Mouse (Mus musculus) left cerebral cortex, adult 8-10 months (tissue): ENCODE measurements around the gene Cacna2d3. TPM values are rescaled to one million over a fixed set of nuclear protein-coding genes. Genes with fewer than 3 reads are reported as not detected.

Experiments used
- DNase-seq, 2 experiments: peaks; one replicate each; pipeline ENCODE4 v3.0.0; 2022; ENCODE audit warnings: low spot score in 2 of 2
- total RNA-seq, 4 experiments: library from RNA; stranded (reverse); gene quantifications; 2 replicates each; pipeline ENCODE4 v1.2.4; 2022

Gene Cacna2d3
- total RNA-seq, 4 experiments from 2014 or later = 108 to 116 (median 112) TPM

- no peak for DNase-seq
Observed at GRCm38 (mm10) chr14:29172207-29172606, 549.5 kb downstream of the Cacna2d3 start.

- DNase-seq = no peak
Observed at GRCm38 (mm10) chr14:29164653-29165030, 557.0 kb downstream of the Cacna2d3 start.

DNA sequence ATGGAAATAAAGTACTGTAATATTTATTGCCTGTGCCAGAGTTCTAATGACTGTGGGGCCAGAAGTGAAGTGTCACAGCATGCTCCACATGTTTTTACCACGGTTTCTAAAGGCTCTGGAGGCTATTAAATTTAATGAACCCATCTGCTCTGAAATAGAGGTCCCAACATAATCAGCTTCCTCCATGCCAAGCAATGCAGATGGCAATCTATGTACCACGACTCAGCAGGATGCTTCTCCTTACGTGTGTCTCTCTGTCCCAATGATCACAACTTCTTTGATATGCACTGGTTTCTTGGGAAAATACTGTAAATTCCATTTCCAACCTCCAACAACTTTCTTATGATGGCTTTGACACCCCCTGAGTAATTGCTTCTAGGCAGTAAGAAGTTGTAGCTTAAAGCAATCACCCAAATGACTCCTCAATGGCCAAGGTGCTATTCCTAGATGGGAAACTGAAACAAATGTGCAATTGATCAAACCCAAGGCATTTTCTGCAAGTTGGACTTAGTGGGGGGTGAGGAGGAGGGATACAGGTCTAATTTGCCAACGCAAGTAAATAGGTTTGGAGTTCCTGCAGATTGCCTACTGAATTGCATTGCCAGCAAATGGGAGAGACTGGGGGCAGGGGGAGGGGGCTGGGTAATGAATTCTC, 557.5 kb downstream of the Cacna2d3 start:
- no peak for DNase-seq

GRCm38 (mm10) chr14:29159803-29160202, 561.9 kb downstream of the Cacna2d3 start:
- DNase-seq = no peak

DNA sequence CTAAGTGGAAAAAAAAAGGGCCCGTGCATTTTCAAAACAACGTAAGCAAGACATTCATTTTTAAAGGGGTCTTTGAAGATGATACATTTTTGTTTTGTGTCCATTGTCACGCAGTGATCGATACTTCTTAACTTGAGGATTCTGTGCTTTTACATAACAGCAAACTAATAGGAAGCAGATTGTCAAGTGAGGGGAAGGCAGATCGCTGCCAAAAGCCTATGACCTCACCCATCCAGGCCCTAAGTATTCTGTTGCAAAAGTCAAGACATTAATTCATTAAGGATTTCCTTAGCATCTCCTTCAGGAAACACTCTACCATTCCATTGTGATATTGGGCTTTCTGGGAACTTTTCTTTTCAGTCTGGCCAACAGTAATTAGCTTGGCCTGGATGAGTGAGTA, 564.6 kb downstream of the Cacna2d3 start:
- DNase-seq = no peak

GRCm38 (mm10) chr14:29144184-29144583, 577.5 kb downstream of the Cacna2d3 start:
- DNase-seq = no peak

- no peak for DNase-seq
Observed at GRCm38 (mm10) chr14:29137614-29138013, 584.0 kb downstream of the Cacna2d3 start.

GRCm38 (mm10) chr14:29137006-29137579, 584.6 kb downstream of the Cacna2d3 start:
- DNase-seq = no peak

- DNase-seq = no peak
Observed at GRCm38 (mm10) chr14:29134901-29135300, 586.8 kb downstream of the Cacna2d3 start.

GRCm38 (mm10) chr14:29130511-29130910, 591.2 kb downstream of the Cacna2d3 start:
- no peak for DNase-seq

DNA sequence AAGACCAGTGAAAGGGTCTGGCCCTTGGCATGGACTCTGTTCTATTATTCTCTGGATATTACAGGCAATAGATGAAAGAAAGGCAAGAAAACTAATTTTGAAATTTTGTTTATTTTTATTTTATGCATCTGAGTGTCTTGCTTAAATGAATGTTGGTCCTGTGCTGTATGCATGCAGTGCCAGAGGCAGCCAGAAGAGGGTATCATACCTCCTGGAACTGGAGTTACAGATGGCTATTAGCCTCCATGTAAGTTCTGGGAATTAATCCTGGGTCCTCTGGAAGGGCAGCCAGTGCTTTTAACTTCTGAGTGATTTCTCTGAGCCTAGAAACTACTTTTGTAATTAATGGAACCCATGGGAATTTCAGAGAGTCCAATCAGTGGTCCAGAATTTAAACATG, 597.8 kb downstream of the Cacna2d3 start:
- DNase-seq = no peak

DNA sequence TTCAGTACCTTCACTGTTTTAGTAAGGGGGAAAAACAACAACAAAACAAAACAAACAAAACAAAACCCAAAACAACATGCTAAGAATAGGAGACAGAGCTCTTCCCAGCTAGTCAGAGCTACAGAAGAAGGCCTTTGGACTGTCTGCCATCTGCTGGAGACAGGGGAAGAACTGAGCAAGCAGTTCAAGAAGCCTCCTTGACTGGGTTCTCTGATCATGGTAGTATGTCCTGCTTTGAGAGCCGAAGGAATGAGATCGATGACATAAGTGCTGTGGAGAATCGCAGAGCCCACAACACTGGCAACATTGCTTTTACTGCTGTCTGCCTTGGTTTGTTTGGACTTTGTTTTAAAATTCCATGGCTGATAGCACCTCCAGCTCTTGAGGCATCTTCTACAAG, 598.9 kb downstream of the Cacna2d3 start:
- no peak for DNase-seq

DNA sequence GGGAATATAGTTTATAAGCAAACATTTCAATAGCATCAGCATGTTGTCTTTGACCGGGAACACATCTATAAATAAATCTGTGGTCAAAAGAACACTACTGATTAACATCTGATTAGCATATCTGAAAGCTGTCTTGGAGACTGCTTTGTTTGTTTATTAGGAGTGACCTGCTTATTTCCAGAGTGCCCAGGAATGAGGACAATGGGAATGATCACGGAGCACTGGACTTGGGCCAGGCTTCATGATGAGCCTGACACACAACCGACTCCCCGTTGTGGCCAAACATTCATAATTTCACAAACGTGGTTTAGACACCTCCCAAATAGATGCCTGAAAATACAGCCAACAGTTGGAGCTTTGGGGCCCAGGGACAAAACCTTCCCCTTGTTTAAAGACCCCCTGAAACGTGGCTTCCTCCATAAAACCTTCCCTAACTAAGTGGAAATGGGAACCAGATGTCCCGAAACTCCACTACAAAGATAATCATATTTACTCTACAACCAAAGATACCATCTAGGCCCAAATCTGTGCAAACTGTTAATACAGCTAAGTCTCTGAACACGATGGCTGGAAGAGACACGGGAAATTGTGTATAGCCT, 607.7 kb downstream of the Cacna2d3 start:
- DNase-seq = no peak

DNA sequence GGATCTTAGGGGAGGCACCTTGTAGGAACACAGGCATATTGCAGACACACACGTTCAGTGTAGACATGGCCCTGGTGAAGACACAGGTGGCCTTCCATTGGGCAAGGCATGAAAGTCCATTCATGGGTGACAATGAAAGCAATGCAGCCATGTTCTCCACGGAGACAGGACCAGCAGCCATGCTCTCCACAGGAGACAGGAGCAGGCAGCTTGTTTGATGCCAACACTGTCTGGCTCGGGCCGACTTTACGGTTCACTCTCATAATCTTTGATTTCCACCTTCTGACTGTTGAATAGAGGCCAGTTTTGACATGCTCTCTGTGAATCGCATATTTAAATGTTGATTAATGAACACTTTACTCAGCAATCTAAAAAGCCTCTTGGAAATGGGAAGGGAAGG, 610.0 kb downstream of the Cacna2d3 start:
- no peak for DNase-seq

GRCm38 (mm10) chr14:29110351-29111091, 611.1 kb downstream of the Cacna2d3 start:
- no peak for DNase-seq

- no peak for DNase-seq
Observed at GRCm38 (mm10) chr14:29107464-29107863, 614.2 kb downstream of the Cacna2d3 start.

DNA sequence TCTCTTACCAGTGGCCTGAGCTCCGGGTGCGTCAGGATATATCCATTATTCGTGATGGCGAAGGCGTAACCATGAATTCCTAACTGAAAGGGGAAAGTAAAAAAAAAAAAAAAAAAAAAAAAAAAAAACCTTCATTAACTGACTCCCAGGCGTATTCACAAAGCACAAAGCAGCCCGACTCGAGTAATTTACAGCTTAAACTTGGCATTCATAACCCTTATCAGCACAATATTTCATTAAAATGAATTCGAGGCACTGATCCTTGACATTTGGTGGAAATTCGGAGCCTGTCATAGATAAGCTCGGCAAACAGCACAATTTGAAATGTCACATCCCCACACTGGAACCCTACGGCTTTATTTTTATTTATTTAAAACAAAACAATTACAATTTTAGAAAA, 623.9 kb downstream of the Cacna2d3 start:
- no peak for DNase-seq

GRCm38 (mm10) chr14:29095431-29095830, 626.2 kb downstream of the Cacna2d3 start:
- DNase-seq = no peak

DNA sequence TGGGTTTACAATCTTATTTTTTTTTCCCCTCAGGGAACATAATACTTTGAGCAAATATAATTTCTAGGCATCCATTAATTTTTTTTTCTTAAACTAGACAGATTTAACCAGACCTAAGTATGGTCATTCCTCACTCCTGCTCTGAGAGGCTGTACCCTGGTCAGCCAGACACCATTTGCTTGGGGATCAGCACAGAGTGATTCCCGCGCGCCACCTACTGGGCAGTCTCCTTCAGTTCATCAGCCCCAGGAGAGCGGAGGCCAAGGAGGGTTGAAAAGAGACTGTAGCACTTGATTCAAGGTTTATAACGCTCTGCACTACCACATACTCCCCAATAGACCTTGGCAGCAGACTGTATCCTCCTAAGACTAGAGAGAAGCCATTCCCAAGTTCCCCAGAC, 631.6 kb downstream of the Cacna2d3 start:
- DNase-seq = peak in 1 of 2 experiments; percentile 56

DNA sequence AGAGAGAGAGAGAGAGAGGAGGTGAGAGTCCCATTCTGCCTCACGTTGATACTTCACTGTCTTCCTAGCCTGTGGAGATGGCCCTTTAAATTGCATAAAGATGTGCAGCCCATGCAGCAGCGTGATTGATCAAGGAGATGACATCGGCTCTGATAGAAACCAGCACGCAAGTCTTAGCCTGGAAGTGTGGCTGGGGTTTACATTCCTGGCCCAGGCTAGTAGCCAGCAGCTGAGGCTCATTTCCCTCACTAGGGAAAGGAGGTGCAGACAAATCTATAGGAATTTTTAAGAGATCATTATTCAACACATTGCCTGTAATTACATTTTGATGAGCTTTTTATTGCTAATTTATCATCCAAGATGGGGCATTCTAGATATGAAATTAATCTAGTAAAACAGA, 635.1 kb downstream of the Cacna2d3 start:
- no peak for DNase-seq

GRCm38 (mm10) chr14:29085493-29086159, 636.0 kb downstream of the Cacna2d3 start:
- DNase-seq = no peak

DNA sequence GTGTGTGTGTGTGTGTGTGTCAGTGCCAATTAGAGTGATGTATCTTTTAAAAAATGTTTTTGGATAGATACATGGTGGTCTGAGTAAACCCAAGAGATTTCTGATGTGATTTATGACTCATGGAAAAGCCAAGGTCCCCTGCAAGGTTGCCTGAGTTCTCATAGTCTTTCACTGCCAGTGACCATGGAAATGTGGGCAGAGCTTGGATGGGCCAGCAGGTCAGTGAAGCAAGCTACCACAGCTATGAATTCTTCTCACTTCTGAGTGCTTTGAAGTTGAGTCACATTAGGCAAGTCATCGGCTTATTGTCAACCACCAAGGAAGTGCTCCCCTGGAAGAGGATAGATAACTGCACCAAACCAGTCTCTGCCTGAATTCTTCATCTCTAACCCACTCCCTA, 639.5 kb downstream of the Cacna2d3 start:
- no peak for DNase-seq
